Mouse (Mus musculus) CH12.LX (cell line): ENCODE results near the gene She. TPM values are rescaled to one million over a fixed set of nuclear protein-coding genes. Genes with fewer than 3 reads are reported as not detected.
A peak's percentile ranks its signal among the peaks of the same experiment; 100 is the strongest.

Experiments
- DNase-seq: peaks from one replicate; pipeline ENCODE4 v3.0.0-alpha.2; 2013; ENCODE audit errors: extremely low read depth
- H3K27ac ChIP-seq: 2 replicates; pipeline ENCODE4 v1.5.1; 2012; ENCODE audit warnings: low read depth, mild to moderate bottlenecking, control low read depth, moderate library complexity; ENCODE audit not compliant: insufficient read depth
- H3K27me3 ChIP-seq: replicated peaks from 2 replicates; pipeline ENCODE3; 2012; ENCODE audit warnings: inconsistent platforms
- H3K36me3 ChIP-seq, 2 experiments: replicated peaks in 1 of 2; 2 replicates each; pipeline versions ENCODE3 to v1.6.1; 2012; ENCODE audit warnings: inconsistent platforms in 1 of 2, low read length in 1 of 2, mild to moderate bottlenecking in 1 of 2, mixed read lengths in 1 of 2, moderate library complexity in 1 of 2; ENCODE audit not compliant: control insufficient read depth in 1 of 2, insufficient read depth in 1 of 2
- H3K4me1 ChIP-seq, 2 experiments: 2 replicates each; pipeline ENCODE4 v1.6.1; 2012; ENCODE audit warnings: inconsistent platforms in 1 of 2, moderate library complexity in 1 of 2; ENCODE audit not compliant: insufficient read depth in 2 of 2, control insufficient read depth in 1 of 2
- H3K4me2 ChIP-seq: 2 replicates; pipeline ENCODE4 v1.6.1; 2012; ENCODE audit warnings: low read depth, mild to moderate bottlenecking, control low read depth; ENCODE audit not compliant: poor library complexity, insufficient read depth, severe bottlenecking
- H3K4me3 ChIP-seq, 3 experiments: fragments of 150-350 bp in 1 of 3; sonication (generic) in 1 of 3; replicated peaks in 1 of 3; 2 replicates each; pipeline versions ENCODE3 to v1.5.1; 2011 to 2012; ENCODE audit warnings: low read depth in 2 of 3, low read length in 2 of 3, mild to moderate bottlenecking in 2 of 3, moderate library complexity in 2 of 3, control low read depth in 1 of 3, improper control_type of control experiment in 1 of 3, inconsistent platforms in 1 of 3, mixed read lengths in 1 of 3; ENCODE audit not compliant: poor library complexity in 1 of 3
- H3K79me2 ChIP-seq: replicated peaks from 2 replicates; pipeline ENCODE4 v1.6.1; 2012; ENCODE audit warnings: mild to moderate bottlenecking, moderate library complexity; ENCODE audit not compliant: control insufficient read depth, poor library complexity, insufficient read depth, severe bottlenecking; ENCODE audit errors: extremely low read depth
- H3K9ac ChIP-seq: 2 replicates; pipeline ENCODE4 v1.6.1; 2012; ENCODE audit warnings: low read depth, mild to moderate bottlenecking, control low read depth, moderate library complexity; ENCODE audit not compliant: insufficient read depth
- H3K9me3 ChIP-seq: replicated peaks from 2 replicates; pipeline ENCODE3; 2012; ENCODE audit warnings: low read length, inconsistent platforms, mixed read lengths
- CHD1 ChIP-seq: IDR thresholded peaks from 2 replicates; pipeline ENCODE4 v1.6.1; 2012; ENCODE audit warnings: low read depth, low read length, improper control_type of control experiment, inconsistent platforms
- CTCF ChIP-seq, 2 experiments: IDR thresholded peaks in 1 of 2; conservative IDR thresholded peaks in 1 of 2; 2 replicates each; pipeline ENCODE4 v1.5.1; 2011 to 2012; ENCODE audit warnings: low read depth in 2 of 2, low read length in 2 of 2, improper control_type of control experiment in 1 of 2, inconsistent platforms in 1 of 2, mild to moderate bottlenecking in 1 of 2, moderate library complexity in 1 of 2
- E2F4 ChIP-seq: IDR thresholded peaks from 2 replicates; pipeline ENCODE4 v1.6.1; 2011; ENCODE audit warnings: low read depth, low read length, improper control_type of control experiment; ENCODE audit not compliant: insufficient replicate concordance
- ELF1 ChIP-seq: IDR thresholded peaks from 2 replicates; pipeline ENCODE4 v1.6.1; 2014; ENCODE audit warnings: low read depth, mild to moderate bottlenecking, inconsistent platforms, low read length, improper control_type of control experiment
- ETS1 ChIP-seq: conservative IDR thresholded peaks from 2 replicates; pipeline ENCODE4 v1.6.1; 2012; ENCODE audit warnings: low read depth, mild to moderate bottlenecking, inconsistent platforms, low read length, improper control_type of control experiment, moderate library complexity
- HCFC1 ChIP-seq: IDR thresholded peaks from 2 replicates; pipeline ENCODE4 v1.6.1; 2012; ENCODE audit warnings: low read depth, mild to moderate bottlenecking, inconsistent platforms, low read length, improper control_type of control experiment
- JUN ChIP-seq: IDR thresholded peaks from 2 replicates; pipeline ENCODE4 v1.6.1; 2011; ENCODE audit warnings: low read depth, mild to moderate bottlenecking, low read length, improper control_type of control experiment, moderate library complexity; ENCODE audit not compliant: insufficient read depth
- KAT2A ChIP-seq: IDR thresholded peaks from 2 replicates; pipeline ENCODE4 v1.6.1; 2012; ENCODE audit warnings: low read length, improper control_type of control experiment, inconsistent platforms; ENCODE audit not compliant: insufficient replicate concordance
- MAFK ChIP-seq: IDR thresholded peaks from 2 replicates; pipeline ENCODE4 v1.6.1; 2011; ENCODE audit warnings: low read length, improper control_type of control experiment; ENCODE audit not compliant: insufficient replicate concordance
- MAZ ChIP-seq: IDR thresholded peaks from 2 replicates; pipeline ENCODE4 v1.6.1; 2012; ENCODE audit warnings: low read depth, mild to moderate bottlenecking, inconsistent platforms, low read length, improper control_type of control experiment, moderate library complexity
- MEF2A ChIP-seq: IDR thresholded peaks from 2 replicates; pipeline ENCODE4 v1.6.1; 2014; ENCODE audit warnings: low read depth, mild to moderate bottlenecking, inconsistent platforms, low read length, improper control_type of control experiment, borderline replicate concordance
- MYC ChIP-seq: IDR thresholded peaks from 2 replicates; pipeline ENCODE4 v1.6.1; 2011; ENCODE audit warnings: low read depth, mild to moderate bottlenecking, improper control_type of control experiment, low read length
- NELFE ChIP-seq: IDR thresholded peaks from 2 replicates; pipeline ENCODE4 v1.6.1; 2011; ENCODE audit warnings: low read depth, low read length, improper control_type of control experiment
- NRF1 ChIP-seq: IDR thresholded peaks from 2 replicates; pipeline ENCODE4 v1.6.1; 2014; ENCODE audit warnings: low read depth, mild to moderate bottlenecking, inconsistent platforms, low read length, improper control_type of control experiment, moderate library complexity
- RAD21 ChIP-seq: IDR thresholded peaks from 2 replicates; pipeline ENCODE4 v1.6.1; 2011; ENCODE audit warnings: low read depth, mild to moderate bottlenecking, low read length, improper control_type of control experiment, moderate library complexity
- SMC3 ChIP-seq: IDR thresholded peaks from 2 replicates; pipeline ENCODE4 v1.6.1; 2011; ENCODE audit warnings: low read depth, low read length, improper control_type of control experiment
- TBP ChIP-seq: conservative IDR thresholded peaks from 2 replicates; pipeline ENCODE4 v1.6.1; 2011; ENCODE audit warnings: low read depth, low read length, improper control_type of control experiment
- TCF12 ChIP-seq: IDR thresholded peaks from 2 replicates; pipeline ENCODE4 v1.6.1; 2014; ENCODE audit warnings: low read depth, mild to moderate bottlenecking, inconsistent platforms, low read length, improper control_type of control experiment
- ZKSCAN1 ChIP-seq: IDR thresholded peaks from 2 replicates; pipeline ENCODE4 v1.6.1; 2012; ENCODE audit warnings: low read depth, inconsistent platforms, low read length, improper control_type of control experiment, borderline replicate concordance
- ZMIZ1 ChIP-seq: IDR thresholded peaks from 2 replicates; pipeline ENCODE4 v1.6.1; 2012; ENCODE audit warnings: low read depth, mild to moderate bottlenecking, inconsistent platforms, low read length, improper control_type of control experiment
- dilution Hi-C: fragments of 300-500 bp; cut with MboI; formaldehyde crosslinking; loops from 2 replicates; pipeline ENCODE4 v1.14.3; 2020; ENCODE audit warnings: low sequenced_read_pairs; ENCODE audit not compliant: extremely low pct_unique_long_range_greater_than_20kb, extremely low pct_ligation_motif_present
- in situ Hi-C: fragments of 300-500 bp; cut with MboI; formaldehyde crosslinking; loops from 3 replicates; pipeline ENCODE4 v1.14.3; 2019; ENCODE audit warnings: low sequenced_read_pairs, low pct_ligation_motif_present, low pct_unique_long_range_greater_than_20kb, mixed read lengths
- polyA plus RNA-seq: library from polyadenylated mRNA; unstranded; fragments of >175 nt; gene quantifications from 2 replicates; pipeline ENCODE4 v1.2.1, GENCODE M21; 2012; ENCODE audit warnings: low read depth; ENCODE audit not compliant: insufficient read length
- total RNA-seq, 2 experiments: library from RNA; depleted of rRNA; stranded (reverse); fragments of 300-350 nt in 1 of 2; fragments of >200 nt in 1 of 2; gene quantifications; 2 replicates each; pipeline ENCODE4 v1.2.3; 2012 to 2014

Gene She
- total and polyA plus RNA-seq, 3 experiments: not detected

GRCm38 (mm10) chr3:89808638-89809037 is 22.5 kb upstream of the She start:
- TF ChIP-seq MAFK: no peak
- no peak for TF ChIP-seq E2F4
- no peak for TF ChIP-seq NELFE
- TF ChIP-seq TCF12: no peak
- TF ChIP-seq NRF1: no peak
- H3K4me2 ChIP-seq: no peak overlapping the region
- no peak overlapping the region for H3K4me3 ChIP-seq
- no peaks in the 10 kb centered on the region for H3K79me2 ChIP-seq
- in situ Hi-C loops: no loop called here
- dilution Hi-C loops: no loop called here
- peaks cover 3% of the 10 kb centered on the region for H3K27me3 ChIP-seq
- no peak overlapping the region for H3K27ac ChIP-seq
- no peak overlapping the region for H3K9ac ChIP-seq
- no peaks in the 10 kb centered on the region for H3K9me3 ChIP-seq
- peaks cover 3 to 7% of the 10 kb centered on the region in 2 experiments; a peak in 3 of 4 replicates for H3K4me1 ChIP-seq
- DNase-seq: no peak
- H3K36me3 ChIP-seq: no peaks in the 10 kb centered on the region

- Histone ChIP-seq H3K9me3 (no peaks in the 10 kb centered on the region), H3K4me1 (peaks cover 3 to 7% of the 10 kb centered on the region in 2 experiments; a peak in 3 of 4 replicates), H3K27ac (no peak overlapping the region), H3K79me2 (no peaks in the 10 kb centered on the region), H3K4me3 (no peak overlapping the region), H3K36me3 (no peaks in the 10 kb centered on the region), H3K27me3 (peaks cover 5% of the 10 kb centered on the region), H3K9ac (no peak overlapping the region), H3K4me2 (no peak overlapping the region)
- dilution Hi-C loops: no loop called here
- TF ChIP-seq ELF1 (no peak), MAZ (no peak), MYC (peak; percentile 54; the same call in 1 of the 2 replicates), RAD21 (peak; percentile 24), SMC3 (peak; percentile 40), CTCF (conservative IDR thresholded peaks at IDR 0.05 in 1 of 2, IDR thresholded peaks at IDR 0.05 in 1 of 2; ENCODE audit: low read depth in 2 of 2, low read length in 2 of 2) (peak in 1 of 2 experiments; percentile 69; a peak in 3 of 4 replicates)
- no peak for DNase-seq
- in situ Hi-C loops: no loop called here
Observed at GRCm38 (mm10) chr3:89810841-89811240, 20.3 kb upstream of the She start.

GRCm38 (mm10) chr3:89812166-89812565 is 19.0 kb upstream of the She start:
- dilution Hi-C loops: no loop called here
- H3K4me2 ChIP-seq: no peak overlapping the region

More at GRCm38 (mm10) chr3:89812166-89812565, 19.0 kb upstream of the She start:
- Histone ChIP-seq H3K27me3 (peaks cover 8% of the 10 kb centered on the region), H3K79me2 (no peaks in the 10 kb centered on the region), H3K4me3 (no peak overlapping the region), H3K9ac (no peak overlapping the region), H3K36me3 (no peaks in the 10 kb centered on the region), H3K9me3 (no peaks in the 10 kb centered on the region), H3K4me1 (peaks cover 3 to 7% of the 10 kb centered on the region in 2 experiments; a peak in 3 of 4 replicates), H3K27ac (no peak overlapping the region)
- TF ChIP-seq TBP: no peak
- no peak for TF ChIP-seq KAT2A
- no peak for TF ChIP-seq E2F4
- no peak for TF ChIP-seq CHD1
- TF ChIP-seq CTCF (conservative IDR thresholded peaks at IDR 0.05 in 1 of 2, IDR thresholded peaks at IDR 0.05 in 1 of 2; ENCODE audit: low read depth in 2 of 2, low read length in 2 of 2): no peak
- TF ChIP-seq JUN: no peak
- no peak for TF ChIP-seq NELFE
- no peak for TF ChIP-seq MAZ
- TF ChIP-seq ZKSCAN1: no peak
- TF ChIP-seq HCFC1: no peak
- no peak for TF ChIP-seq ETS1
- no peak for TF ChIP-seq ZMIZ1
- TF ChIP-seq MEF2A: no peak
- in situ Hi-C loops: no loop called here
- no peak for DNase-seq
